Mouse (Mus musculus) ES-E14 (cell line): ENCODE results near the gene Sumo3. TPM values are rescaled to one million over a fixed set of nuclear protein-coding genes. Genes with fewer than 3 reads are reported as not detected.
A peak's percentile ranks its signal among the peaks of the same experiment; 100 is the strongest.

Experiments used
- DNase-seq: peaks from one replicate; pipeline ENCODE4 v3.0.0-alpha.2; 2013; ENCODE audit warnings: low read depth, low spot score
- H3K27ac ChIP-seq: 2 replicates; pipeline ENCODE4 v1.5.1; 2012; ENCODE audit warnings: low read depth, mild to moderate bottlenecking, low read length, moderate library complexity, mixed read lengths; ENCODE audit not compliant: poor library complexity, insufficient read depth, severe bottlenecking
- H3K36me3 ChIP-seq: 2 replicates; pipeline ENCODE4 v1.6.1; 2012; ENCODE audit warnings: mild to moderate bottlenecking, low read length, moderate library complexity, mixed read lengths; ENCODE audit not compliant: control insufficient read depth, poor library complexity, insufficient read depth, severe bottlenecking
- H3K4me1 ChIP-seq, 2 experiments: fragments of 150-350 bp in 1 of 2; sonication (generic) in 1 of 2; 2 replicates each; pipeline ENCODE4 v1.6.1; 2012; ENCODE audit warnings: low read length in 2 of 2, mild to moderate bottlenecking in 1 of 2, mixed read lengths in 1 of 2; ENCODE audit not compliant: control insufficient read depth in 2 of 2, insufficient read depth in 2 of 2, poor library complexity in 1 of 2
- H3K4me3 ChIP-seq, 2 experiments: fragments of 150-350 bp in 1 of 2; sonication (generic) in 1 of 2; 2 replicates each; pipeline ENCODE4 v1.5.1; 2012; ENCODE audit warnings: low read length in 2 of 2, low read depth in 1 of 2, mild to moderate bottlenecking in 1 of 2, mixed read lengths in 1 of 2; ENCODE audit not compliant: insufficient read depth in 1 of 2, poor library complexity in 1 of 2, severe bottlenecking in 1 of 2
- H3K9ac ChIP-seq: 2 replicates; pipeline ENCODE4 v1.6.1; 2012; ENCODE audit warnings: low read depth, mild to moderate bottlenecking, low read length, mixed read lengths; ENCODE audit not compliant: poor library complexity, insufficient read depth, severe bottlenecking
- H3K9me3 ChIP-seq: fragments of 150-350 bp; sonication (generic); 2 replicates; pipeline ENCODE4 v1.6.1; 2012; ENCODE audit warnings: low read depth, mild to moderate bottlenecking, low read length; ENCODE audit not compliant: control insufficient read depth, insufficient read depth
- CHD2 ChIP-seq: IDR thresholded peaks from 2 replicates; pipeline ENCODE4 v1.6.1; 2014; ENCODE audit warnings: mild to moderate bottlenecking, low read depth, low read length, inconsistent platforms
- HCFC1 ChIP-seq: IDR thresholded peaks from 2 replicates; pipeline ENCODE4 v1.6.1; 2012; ENCODE audit warnings: low read length, inconsistent platforms, borderline replicate concordance; ENCODE audit not compliant: insufficient read depth
- MAFK ChIP-seq: IDR thresholded peaks from 2 replicates; pipeline ENCODE4 v1.6.1; 2014; ENCODE audit warnings: mild to moderate bottlenecking, low read depth, low read length, inconsistent platforms; ENCODE audit not compliant: insufficient read depth
- ZC3H11A ChIP-seq: IDR thresholded peaks from 2 replicates; pipeline ENCODE4 v1.6.1; 2012; ENCODE audit warnings: low read depth, mild to moderate bottlenecking, inconsistent platforms, low read length, borderline replicate concordance
- ZNF384 ChIP-seq: IDR thresholded peaks from 2 replicates; pipeline ENCODE4 v1.6.1; 2012; ENCODE audit warnings: low read depth, low read length, inconsistent platforms
- in situ Hi-C, 2 experiments: fragments of 600-800 bp; cut with MboI; formaldehyde crosslinking; loops; one replicate each; pipeline ENCODE4 v1.15.1; 2025; ENCODE audit warnings: low sequenced_read_pairs in 2 of 2, inconsistent platforms in 1 of 2; ENCODE audit not compliant: unreplicated experiment in 2 of 2
- total RNA-seq: library from RNA; depleted of rRNA; stranded (reverse); fragments of 300-350 nt; gene quantifications from 2 replicates; pipeline ENCODE4 v1.2.3, GENCODE M21; 2012

Sumo3 gene
- total RNA-seq, 1 experiment: 148 TPM

DNA sequence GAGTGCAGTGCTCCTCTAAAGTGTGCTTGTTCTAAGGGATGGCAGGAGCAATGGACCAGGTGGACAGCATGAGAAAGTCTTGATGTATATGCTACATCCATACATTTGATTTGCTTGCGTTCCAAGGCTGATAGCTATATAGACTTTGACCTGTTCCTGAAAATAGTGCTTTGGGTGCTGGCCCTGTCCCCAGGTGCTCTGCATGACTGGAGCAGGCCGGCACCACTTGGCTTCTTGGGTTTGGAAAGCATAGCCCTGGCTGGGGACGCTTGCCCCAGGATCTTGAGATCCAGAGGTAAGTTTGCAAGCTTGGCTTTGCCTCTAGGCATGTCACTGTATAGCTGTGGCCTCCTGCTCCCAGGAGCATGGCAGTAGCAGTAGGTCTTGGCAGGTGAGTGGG is 19.3 kb upstream of the Sumo3 start:
- no peak for DNase-seq
- Histone ChIP-seq H3K9ac (no peak overlapping the region), H3K27ac (no peak overlapping the region), H3K4me3 (no peak overlapping the region), H3K4me1 (peaks cover 9 to 27% of the 10 kb centered on the region in 2 experiments; a peak in 3 of 4 replicates), H3K9me3 (no peaks in the 10 kb centered on the region), H3K36me3 (peaks cover 14% of the 10 kb centered on the region; the same call in 1 of the 2 replicates)
- in situ Hi-C loops: no loop called here
- TF ChIP-seq MAFK: no peak
- no peak for TF ChIP-seq ZNF384
- no peak for TF ChIP-seq HCFC1
- no peak for TF ChIP-seq ZC3H11A
- TF ChIP-seq CHD2: no peak

DNA sequence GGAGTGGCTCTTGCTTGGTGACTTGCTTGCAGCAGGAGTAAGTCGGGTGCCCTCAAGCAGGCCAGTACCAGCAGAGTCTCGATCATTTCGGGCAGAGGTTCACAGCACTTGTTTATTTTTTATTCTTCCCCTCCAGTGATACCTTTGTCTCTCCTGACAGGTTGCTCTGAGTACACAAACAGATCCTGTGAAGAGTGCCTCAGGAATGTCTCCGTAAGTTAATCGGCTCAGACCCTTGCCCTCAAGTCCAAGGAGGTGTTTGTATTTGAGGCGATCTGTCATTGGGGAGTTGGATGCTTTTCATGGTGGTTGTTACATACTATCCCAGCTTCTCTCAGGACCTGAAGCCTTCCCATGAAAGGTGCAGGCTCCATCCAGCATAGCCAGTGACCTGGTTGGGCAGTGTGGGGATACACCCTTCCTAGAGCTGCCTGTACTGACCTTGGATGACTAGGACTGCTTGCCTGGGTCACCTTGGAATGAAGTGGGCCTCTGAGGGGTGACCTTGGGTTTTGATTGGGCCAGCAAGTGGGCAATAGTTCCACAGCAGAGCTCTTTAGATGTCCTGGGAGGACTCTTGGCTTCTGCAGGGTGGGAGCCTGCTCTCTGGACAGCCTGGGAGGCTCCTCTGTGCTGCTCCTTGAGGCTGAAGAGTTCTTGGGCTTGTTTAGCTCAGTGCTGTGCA is 18.7 kb upstream of the Sumo3 start:
- Histone ChIP-seq H3K9me3 (no peaks in the 10 kb centered on the region), H3K36me3 (peaks cover 15% of the 10 kb centered on the region; the same call in 1 of the 2 replicates), H3K27ac (no peak overlapping the region), H3K4me1 (peaks cover 9 to 27% of the 10 kb centered on the region in 2 experiments; a peak in 3 of 4 replicates), H3K9ac (no peak overlapping the region), H3K4me3 (no peak overlapping the region)
- no peak for DNase-seq
- TF ChIP-seq MAFK (no peak), CHD2 (no peak), ZC3H11A (no peak), HCFC1 (no peak), ZNF384 (no peak)
- in situ Hi-C loops: no loop called here

GRCm38 (mm10) chr10:77588036-77588435 is 17.9 kb upstream of the Sumo3 start:
- Histone ChIP-seq H3K4me3 (no peak overlapping the region), H3K9ac (no peak overlapping the region), H3K9me3 (no peaks in the 10 kb centered on the region), H3K4me1 (peaks cover 9 to 27% of the 10 kb centered on the region in 2 experiments; a peak in 3 of 4 replicates), H3K27ac (no peak overlapping the region), H3K36me3 (peaks cover 20% of the 10 kb centered on the region; the same call in 1 of the 2 replicates)
- TF ChIP-seq MAFK: no peak
- TF ChIP-seq ZNF384: no peak
- no peak for TF ChIP-seq ZC3H11A
- no peak for TF ChIP-seq HCFC1
- TF ChIP-seq CHD2: no peak
- DNase-seq: no peak
- in situ Hi-C loops: no loop called here

- Histone ChIP-seq H3K9ac (peak overlapping the region; percentile 23; the same call in 1 of the 2 replicates), H3K27ac (no peak overlapping the region), H3K4me3 (peak overlapping the region in 1 of 2 experiments; percentile 30; a peak in 2 of 4 replicates)
Measured at GRCm38 (mm10) chr10:77589117-77589516, 16.8 kb upstream of the Sumo3 start.

More at GRCm38 (mm10) chr10:77589117-77589516, 16.8 kb upstream of the Sumo3 start:
- peaks cover 24% of the 10 kb centered on the region for H3K36me3 ChIP-seq
- TF ChIP-seq ZC3H11A: no peak
- TF ChIP-seq CHD2: no peak
- no peaks in the 10 kb centered on the region for H3K9me3 ChIP-seq
- in situ Hi-C loops: no loop called here
- DNase-seq: no peak
- H3K4me1 ChIP-seq: peaks cover 6 to 21% of the 10 kb centered on the region in 2 experiments; a peak in 3 of 4 replicates
